Mouse (Mus musculus): Measurements from ENCODE around the gene Nup93. TPM values are rescaled to one million over a fixed set of nuclear protein-coding genes. Genes with fewer than 3 reads are reported as not detected.

Gene Nup93
- polyA plus RNA-seq, 1 experiment from 2014 or later, result 135 TPM

- H3K36me3 ChIP-seq (ENCODE audit: control insufficient read depth, insufficient read depth, low read length), result no peaks in the 10 kb centered on the region
- ATAC-seq (replicated peaks; ENCODE audit: low FRiP score), result no peak
- 89% methylated on average over 6 of the region's 6 CpGs for WGBS
- H3K9ac ChIP-seq (ENCODE audit: low read length), result no peak overlapping the region
- no peak overlapping the region for H3K4me2 ChIP-seq (ENCODE audit: low read depth, low read length, severe bottlenecking)
- H3K27me3 ChIP-seq (ENCODE audit: control insufficient read depth, insufficient read depth, low read length), result no peaks in the 10 kb centered on the region
- H3K9me3 ChIP-seq (ENCODE audit: control insufficient read depth, low read length), result no peaks in the 10 kb centered on the region
- H3K4me1 ChIP-seq (replicated peaks; ENCODE audit: control insufficient read depth, insufficient read depth, low read length), result no peaks in the 10 kb centered on the region
- no peak overlapping the region for H3K27ac ChIP-seq (ENCODE audit: low read depth, low read length)
- H3K4me3 ChIP-seq (ENCODE audit: low read depth, low read length), result no peak overlapping the region
- DNase-seq (ENCODE audit: low spot score), result no peak
Measured at GRCm38 (mm10) chr8:94364686-94365312, 150.4 kb downstream of the Nup93 start.

DNA sequence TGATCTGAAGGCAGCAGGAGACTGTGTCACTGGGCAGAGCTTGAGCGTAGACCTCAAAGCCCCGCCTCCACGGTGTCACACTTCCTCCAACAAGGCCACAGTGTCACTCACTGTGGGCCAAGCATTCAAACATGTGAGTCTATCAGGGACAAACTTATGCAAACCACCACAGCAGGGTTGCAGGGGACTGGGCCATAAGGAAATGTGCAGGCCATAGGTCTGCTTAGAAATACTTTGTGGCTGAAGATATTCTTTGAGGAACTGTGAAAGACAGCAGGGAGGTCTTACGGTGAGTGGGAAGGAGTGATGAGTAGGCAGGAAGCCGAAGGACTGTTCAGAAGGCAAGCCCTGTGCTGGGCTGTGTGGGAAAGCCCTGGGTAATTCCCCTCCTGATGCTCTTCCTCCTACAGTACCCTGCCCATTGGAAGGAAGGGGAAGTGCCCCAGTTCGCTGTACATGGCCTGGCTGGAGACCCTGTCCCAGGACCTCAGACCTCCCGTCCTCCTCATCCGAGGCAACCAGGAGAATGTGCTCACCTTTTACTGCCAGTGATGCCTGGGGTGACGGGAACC is 151.1 kb downstream of the Nup93 start:
- Histone ChIP-seq H3K4me1 (replicated peaks; ENCODE audit: control insufficient read depth, insufficient read depth, low read length) (no peaks in the 10 kb centered on the region), H3K9ac (ENCODE audit: low read length) (no peak overlapping the region), H3K4me3 (ENCODE audit: low read depth, low read length) (no peak overlapping the region), H3K27ac (ENCODE audit: low read depth, low read length) (no peak overlapping the region), H3K9me3 (ENCODE audit: control insufficient read depth, low read length) (no peaks in the 10 kb centered on the region), H3K36me3 (ENCODE audit: control insufficient read depth, insufficient read depth, low read length) (no peaks in the 10 kb centered on the region), H3K4me2 (ENCODE audit: low read depth, low read length, severe bottlenecking) (no peak overlapping the region), H3K27me3 (ENCODE audit: control insufficient read depth, insufficient read depth, low read length) (no peaks in the 10 kb centered on the region)
- DNase-seq (ENCODE audit: low spot score), result no peak
- WGBS, result 89% methylated on average over 9 of the region's 9 CpGs
- no peak for ATAC-seq (replicated peaks; ENCODE audit: low FRiP score)

MicroRNAs encoded within 50 kb of the gene (microRNA counts, 519-probe panel; counts per million panel counts)
- 4,658 counts per million, percentile 43 among the panel's probes with 10 or more counts for microRNA mmu-miR-138

Small RNAs within 50 kb of the gene (microRNA-seq; reads per million reads assigned to microRNA genes)
- 145 reads per million, percentile 40 among the genes with 10 or more reads in this experiment for gene Mir138-2 (ENCODE audit: insufficient number of aligned reads)

Other genes with a start within 250 kb of the Nup93 start
- gene Amfr, start 201.7 kb upstream of the Nup93 start, polyA plus RNA-seq (2014; fragmentation: Nextera tagmentation; extraction: Ambion mirVana), result 60.5 and 65.3 TPM in 2 replicates
- gene Nudt21, start 177.5 kb upstream of the Nup93 start, polyA plus RNA-seq (2014; fragmentation: Nextera tagmentation; extraction: Ambion mirVana), result 195 and 201 TPM in 2 replicates
- 16.3 and 18.7 TPM in 2 replicates for gene Ogfod1, start 177.4 kb upstream of the Nup93 start, polyA plus RNA-seq (2014; fragmentation: Nextera tagmentation; extraction: Ambion mirVana)
- gene Bbs2, start 115.6 kb upstream of the Nup93 start, polyA plus RNA-seq (2014; fragmentation: Nextera tagmentation; extraction: Ambion mirVana), result 23.3 and 23.8 TPM in 2 replicates
- gene Mt4, start 77.4 kb upstream of the Nup93 start, polyA plus RNA-seq (2014; fragmentation: Nextera tagmentation; extraction: Ambion mirVana), result not detected in 2 replicates
- gene Mt3, start 62.0 kb upstream of the Nup93 start, polyA plus RNA-seq (2014; fragmentation: Nextera tagmentation; extraction: Ambion mirVana), result 43.6 and 52.3 TPM in 2 replicates
- 36.5 and 39.0 TPM in 2 replicates for gene Mt2, start 41.9 kb upstream of the Nup93 start, polyA plus RNA-seq (2014; fragmentation: Nextera tagmentation; extraction: Ambion mirVana)
- 109 and 120 TPM in 2 replicates for gene Mt1, start 35.5 kb upstream of the Nup93 start, polyA plus RNA-seq (2014; fragmentation: Nextera tagmentation; extraction: Ambion mirVana)
- gene Slc12a3, start 114.6 kb downstream of the Nup93 start, polyA plus RNA-seq (2014; fragmentation: Nextera tagmentation; extraction: Ambion mirVana), result not detected in 2 replicates
- 52.6 and 56.9 TPM in 2 replicates for gene Herpud1, start 171.9 kb downstream of the Nup93 start, polyA plus RNA-seq (2014; fragmentation: Nextera tagmentation; extraction: Ambion mirVana)
- gene Nlrc5, start 219.8 kb downstream of the Nup93 start, polyA plus RNA-seq (2014; fragmentation: Nextera tagmentation; extraction: Ambion mirVana), result 0.09 and 0.51 TPM in 2 replicates